Mouse (Mus musculus) CD4-positive, CD25-positive, alpha-beta regulatory T cell, adult 4 months (primary cell): Measurements from ENCODE around the gene Gm28710. TPM values are rescaled to one million over a fixed set of nuclear protein-coding genes. Genes with fewer than 3 reads are reported as not detected.

Experiments
- ATAC-seq: one replicate; pipeline ENCODE4 v1.8.0; 2017
- polyA plus RNA-seq, 2 experiments: library from polyadenylated mRNA; unstranded; fragments of 100-300 nt; shearing (Covaris generic); gene quantifications; one replicate each; pipeline ENCODE4 v1.2.1; 2017

The Gm28710 gene
- not detected for polyA plus RNA-seq

DNA sequence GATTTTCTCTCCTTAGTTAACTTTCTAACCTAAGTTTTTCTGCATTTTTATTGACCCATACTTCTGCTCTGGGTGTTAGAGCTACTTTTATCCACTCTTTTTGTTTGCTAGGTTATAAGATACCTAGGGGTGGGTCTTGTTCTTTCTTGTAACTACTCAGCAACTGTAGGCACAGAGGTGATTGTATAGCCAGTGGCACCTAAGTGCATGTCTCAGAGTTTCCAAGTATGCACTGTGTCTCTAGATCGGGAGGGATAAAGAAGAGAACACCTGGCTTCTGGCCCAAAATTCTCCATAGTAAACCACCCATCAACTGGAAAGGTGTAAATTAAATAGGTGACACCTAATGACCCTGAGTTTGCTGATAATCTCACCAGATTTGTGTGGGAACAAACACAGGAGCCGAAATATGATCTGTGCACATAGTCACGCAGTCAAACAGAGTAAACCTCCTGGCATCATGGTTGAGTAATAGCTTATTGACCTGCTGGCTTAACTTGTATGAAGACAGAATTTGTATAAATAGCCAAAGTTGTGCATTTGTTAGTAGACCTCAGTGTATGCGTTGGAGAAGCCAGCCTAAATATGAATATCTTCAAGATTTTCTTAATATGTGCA is at the start of gene Gm28710:
Gene Gm28710 (plus strand): TSS at position 568 of the 618 bp plus-strand sequence.
- no peak for ATAC-seq

DNA sequence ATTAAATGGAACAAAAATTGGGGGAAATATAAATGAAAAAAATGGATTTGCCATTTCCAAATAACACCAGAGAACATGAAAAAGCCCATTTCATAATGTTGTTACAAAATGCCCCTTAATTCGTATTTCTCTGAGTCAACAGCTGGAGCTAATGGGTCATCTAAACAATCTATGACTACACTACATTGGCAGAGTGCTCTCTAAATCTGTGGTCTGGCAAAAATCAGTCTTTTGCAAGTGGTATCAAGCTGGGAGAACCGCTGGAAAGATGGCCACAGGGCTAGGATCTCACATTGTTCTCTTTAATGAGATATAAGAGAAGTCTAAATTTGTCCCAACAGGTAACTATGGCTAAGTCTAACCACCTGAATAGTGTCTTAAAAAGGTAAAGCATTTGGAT is 14.4 kb upstream of the Gm28710 start:
- ATAC-seq: no peak

DNA sequence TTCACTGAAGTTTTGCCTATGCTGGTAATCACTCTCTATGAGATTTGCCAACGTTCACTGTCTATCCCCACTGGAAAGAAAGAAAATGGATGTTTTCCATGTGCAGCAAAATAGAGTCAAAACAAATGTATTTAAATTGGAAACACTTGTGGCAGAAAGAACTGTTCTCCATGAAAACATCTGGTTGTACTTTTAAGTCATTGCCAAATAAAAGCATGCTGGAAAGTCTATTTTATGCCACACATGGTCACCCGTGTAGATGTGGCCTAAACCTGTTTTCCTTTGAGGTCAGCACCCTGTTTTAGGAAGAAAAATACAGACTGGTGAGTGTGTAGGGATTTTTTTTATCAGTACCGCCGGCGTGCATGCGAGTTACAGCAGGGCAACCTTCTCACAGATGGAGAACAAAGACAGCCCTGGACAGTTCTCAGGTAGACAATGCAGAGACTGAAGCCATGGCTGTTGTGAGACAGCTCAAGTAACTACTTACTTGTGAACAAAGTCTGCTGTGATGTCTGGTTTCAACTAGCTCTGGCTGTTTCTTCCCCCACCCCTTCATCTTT is 12.9 kb upstream of the Gm28710 start:
- no peak for ATAC-seq

GRCm38 (mm10) chr5:16785627-16786026 is 6.0 kb upstream of the Gm28710 start:
- no peak for ATAC-seq

DNA sequence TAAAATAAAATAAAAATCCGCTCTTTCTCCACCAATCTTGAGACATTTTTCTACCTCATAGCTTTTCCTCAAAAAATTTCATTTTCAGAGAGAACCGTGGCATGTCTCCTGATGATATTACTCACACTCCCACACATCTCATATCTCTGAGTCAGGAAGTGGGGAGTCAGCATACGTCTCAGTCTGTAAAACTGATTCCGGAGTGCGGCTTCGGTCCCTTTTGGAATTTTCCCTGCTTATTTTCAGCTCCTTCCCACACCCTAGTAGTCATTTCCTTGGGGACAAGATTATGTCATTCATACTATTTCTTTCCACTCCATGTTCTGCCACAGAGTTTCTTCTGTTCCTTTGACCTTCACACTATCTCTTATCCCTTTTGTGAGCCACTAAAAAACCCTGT is 3.4 kb downstream of the Gm28710 start:
- no peak for ATAC-seq

GRCm38 (mm10) chr5:16802726-16803125 is 11.1 kb downstream of the Gm28710 start:
- ATAC-seq: no peak

- no peak for ATAC-seq
Observed at GRCm38 (mm10) chr5:16838991-16839390, 47.4 kb downstream of the Gm28710 start.

- no peak for ATAC-seq
Observed at GRCm38 (mm10) chr5:16869309-16869915, 77.8 kb downstream of the Gm28710 start.

DNA sequence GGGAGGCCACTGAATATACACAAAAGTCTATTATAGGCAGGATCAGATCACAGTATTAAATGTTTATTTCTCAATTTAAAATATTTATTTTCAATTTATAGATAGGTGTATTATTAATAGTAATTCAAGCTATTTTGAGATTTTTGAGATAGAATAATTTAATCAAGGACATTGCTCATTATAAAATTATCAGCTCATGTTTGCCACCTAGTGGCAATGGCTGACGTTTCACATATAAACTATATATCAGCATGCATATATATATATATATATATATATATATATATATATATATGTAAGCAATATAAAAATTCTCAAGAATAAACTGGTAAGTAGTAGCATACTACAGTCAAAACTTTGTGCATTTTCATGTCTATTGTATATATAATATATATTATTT is 102.6 kb downstream of the Gm28710 start:
- ATAC-seq: no peak

- ATAC-seq: no peak
Observed at GRCm38 (mm10) chr5:16919791-16920190, 128.2 kb downstream of the Gm28710 start.

GRCm38 (mm10) chr5:16922473-16922872 is 130.9 kb downstream of the Gm28710 start:
- ATAC-seq: no peak

Other genes starting within 250 kb of the Gm28710 start
- gene Hgf, start 238.3 kb upstream of the Gm28710 start, polyA plus RNA-seq: 1 to 10 TPM; 4.3 to 5.0 TPM